Mouse (Mus musculus) heart, adult 18-20 months (tissue): ENCODE results near the gene Gm13272. TPM values are rescaled to one million over a fixed set of nuclear protein-coding genes. Genes with fewer than 3 reads are reported as not detected.
"Not testable (repeated sequence)": the region's sequence is repeated elsewhere in the genome, so short reads cannot be mapped to it uniquely, and the experiment has no call there.

Experiments used
- DNase-seq, 2 experiments: peaks; one replicate each; pipeline ENCODE4 v3.0.0; 2021 to 2022; ENCODE audit warnings: mixed read lengths in 1 of 2
- total RNA-seq, 2 experiments: library from RNA; stranded (reverse); gene quantifications; 2 replicates each; pipeline ENCODE4 v1.2.3; 2021

Gm13272 gene
- total RNA-seq, 2 experiments from 2014 or later, result not detected

DNA sequence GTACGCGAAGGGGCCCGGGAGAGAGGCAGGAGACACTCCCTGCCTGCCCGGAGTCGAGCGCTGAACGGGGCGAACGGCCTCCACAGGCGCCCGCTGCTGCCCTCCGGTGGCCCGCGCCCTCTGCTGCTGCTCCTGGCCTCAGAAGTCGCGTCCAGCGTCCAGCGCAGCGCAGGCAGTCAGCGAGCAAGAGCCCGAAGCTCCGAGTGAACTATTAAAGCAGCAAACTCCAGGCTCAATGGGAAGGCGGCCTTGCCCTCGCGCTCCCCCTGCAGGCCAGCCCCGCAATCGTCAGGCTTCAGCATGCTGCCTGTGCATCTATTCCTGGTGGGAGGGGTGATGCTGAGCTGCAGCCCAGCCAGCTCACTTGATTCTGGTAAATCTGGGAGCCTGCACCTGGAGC, 5.8 kb downstream of the Gm13272 start, which contains the start of gene Gm13276:
Gene Gm13276 (plus strand): TSS at position 301 of the 400 bp plus-strand sequence.
- not testable (repeated sequence) for DNase-seq

GRCm38 (mm10) chr4:88788402-88788801, 8.8 kb downstream of the Gm13272 start, which contains the start of gene Gm13277:
Gene Gm13277, plus strand, starts transcription at chr4:88788632.
- DNase-seq, result peak; percentile 66 to 83

GRCm38 (mm10) chr4:88791250-88791649, 11.6 kb downstream of the Gm13272 start, which contains the start of gene Gm13278:
Gene Gm13278, plus strand, starts transcription at chr4:88791550.
- DNase-seq, result not testable (repeated sequence)

- DNase-seq, result peak; percentile 71 to 94
Measured at GRCm38 (mm10) chr4:88793936-88794675, 14.5 kb downstream of the Gm13272 start, which contains the start of gene Gm13275. Gene Gm13275, plus strand, starts transcription at chr4:88794487.

DNA sequence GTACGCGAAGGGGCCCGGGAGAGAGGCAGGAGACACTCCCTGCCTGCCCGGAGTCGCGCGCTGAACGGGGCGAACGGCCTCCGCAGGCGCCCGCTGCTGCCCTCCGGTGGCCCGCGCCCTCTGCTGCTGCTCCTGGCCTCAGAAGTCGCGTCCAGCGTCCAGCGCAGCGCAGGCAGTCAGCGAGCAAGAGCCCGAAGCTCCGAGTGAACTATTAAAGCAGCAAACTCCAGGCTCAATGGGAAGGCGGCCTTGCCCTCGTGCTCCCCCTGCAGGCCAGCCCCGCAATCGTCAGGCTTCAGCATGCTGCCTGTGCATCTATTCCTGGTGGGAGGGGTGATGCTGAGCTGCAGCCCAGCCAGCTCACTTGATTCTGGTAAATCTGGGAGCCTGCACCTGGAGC, 17.4 kb downstream of the Gm13272 start, which contains the start of gene Gm13279:
Gene Gm13279 (plus strand): TSS at position 301 of the 400 bp plus-strand sequence.
- DNase-seq, result not testable (repeated sequence)

DNA sequence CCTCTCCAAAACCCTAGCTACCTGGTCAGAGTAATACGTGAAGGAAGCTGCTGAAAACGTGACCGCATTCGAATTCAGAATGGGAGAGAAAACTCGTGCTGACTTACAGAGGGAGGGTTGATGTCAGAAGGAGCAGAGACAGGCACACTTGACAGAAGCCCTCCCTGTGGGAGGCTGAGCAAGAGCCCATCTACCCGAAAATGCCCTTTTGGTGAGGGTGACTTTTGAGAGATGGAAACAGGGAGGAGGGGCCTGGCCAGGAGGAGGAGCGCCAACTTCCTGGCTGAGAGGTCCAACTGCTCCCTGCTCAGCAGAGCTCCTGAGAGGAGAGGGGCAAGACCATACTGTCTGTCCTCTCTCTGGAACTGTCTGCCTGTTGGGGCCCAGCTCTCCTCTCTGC, 19.7 kb downstream of the Gm13272 start, which contains the start of gene Gm13285:
Gene Gm13285 (plus strand): TSS at position 301 of the 400 bp plus-strand sequence.
- DNase-seq, result not testable (repeated sequence)

- DNase-seq, result not testable (repeated sequence)
Measured at GRCm38 (mm10) chr4:88802954-88803353, 23.3 kb downstream of the Gm13272 start, which contains the start of gene Gm13287. Gene Gm13287, plus strand, starts transcription at chr4:88803254.

GRCm38 (mm10) chr4:88805231-88805630, 25.6 kb downstream of the Gm13272 start, which contains the start of gene Gm13288:
Gene Gm13288, plus strand, starts transcription at chr4:88805531.
- not testable (repeated sequence) for DNase-seq

- peak; percentile 18 to 44 for DNase-seq
Measured at GRCm38 (mm10) chr4:88805761-88806160, 26.1 kb downstream of the Gm13272 start.

- no peak for DNase-seq
Measured at GRCm38 (mm10) chr4:88815928-88816327, 36.3 kb downstream of the Gm13272 start, which contains the start of gene Ifna7. Gene Ifna7, plus strand, starts transcription at chr4:88816228.

DNA sequence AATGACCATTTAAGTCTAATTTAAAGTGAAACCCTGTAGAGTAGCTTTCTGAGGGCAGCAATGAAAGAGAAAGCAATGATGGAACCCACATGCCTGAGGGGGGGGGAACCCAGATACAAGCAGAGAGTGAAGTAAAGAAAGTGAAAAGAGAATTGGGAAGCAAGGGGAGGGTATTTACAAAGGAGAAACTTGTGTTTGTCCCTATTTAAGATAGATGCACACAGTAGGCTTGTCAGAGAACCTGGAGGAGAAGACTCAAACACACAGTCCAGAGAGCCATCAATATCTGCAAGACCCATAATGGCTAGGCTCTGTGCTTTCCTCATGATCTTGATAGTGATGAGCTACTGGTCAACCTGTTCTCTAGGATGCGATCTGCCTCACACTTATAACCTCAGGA, 40.0 kb downstream of the Gm13272 start, which contains the start of gene Ifna11:
Gene Ifna11 (plus strand): TSS at position 301 of the 400 bp plus-strand sequence.
- no peak for DNase-seq

DNA sequence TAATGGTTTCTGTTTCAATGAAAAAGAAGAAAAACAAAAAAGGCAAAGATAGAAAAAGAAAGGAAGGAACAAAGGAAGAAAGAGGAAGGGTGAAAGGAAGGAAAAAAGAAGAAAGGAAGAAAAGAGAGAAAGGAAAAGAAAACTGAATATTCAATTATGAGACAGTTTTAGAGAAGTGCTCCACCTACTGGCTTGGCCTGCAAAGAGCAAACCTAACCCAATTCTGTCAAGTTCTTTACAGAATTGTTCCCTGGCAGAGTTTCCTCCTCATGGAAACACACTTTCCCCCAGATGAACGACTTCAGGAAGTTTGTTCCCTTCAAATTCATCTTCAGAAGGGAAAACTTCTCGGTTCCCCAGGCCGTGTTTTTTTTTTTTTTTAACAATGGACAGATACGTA, 43.3 kb downstream of the Gm13272 start:
- DNase-seq, result peak in 1 of 2 experiments; percentile 25

GRCm38 (mm10) chr4:88827116-88827515, 47.5 kb downstream of the Gm13272 start, which contains the start of gene Ifna6:
Gene Ifna6, plus strand, starts transcription at chr4:88827416.
- not testable (repeated sequence) for DNase-seq

Other genes starting within 250 kb of the Gm13272 start
- not detected for gene Ifna15, start 221.6 kb upstream of the Gm13272 start, total RNA-seq
- not detected for gene Ifna14, start 208.1 kb upstream of the Gm13272 start, total RNA-seq
- not detected for gene Ifna9, start 187.5 kb upstream of the Gm13272 start, total RNA-seq
- gene Ifna12, start 176.5 kb upstream of the Gm13272 start, total RNA-seq, result not detected
- gene C87499, start 145.4 kb upstream of the Gm13272 start, total RNA-seq, result not detected
- not detected for gene Ifna13, start 135.4 kb upstream of the Gm13272 start, total RNA-seq
- not detected for gene Ifna16, start 102.9 kb upstream of the Gm13272 start, total RNA-seq
- gene Ifna2, start 95.9 kb upstream of the Gm13272 start, total RNA-seq, result not detected
- not detected for gene Ifnab, start 88.5 kb upstream of the Gm13272 start, total RNA-seq
- gene Gm26566, start 58.0 kb upstream of the Gm13272 start, total RNA-seq, result under 1 TPM in 1 of 2 experiments, not detected in 1; 0.42 TPM
- 10 to 100 TPM; 72.4 to 76.1 TPM for gene Klhl9, start 57.4 kb upstream of the Gm13272 start, total RNA-seq
- gene Gm13271, start 25.0 kb upstream of the Gm13272 start, total RNA-seq, result not detected
- gene Gm13283, start 19.7 kb upstream of the Gm13272 start, total RNA-seq, result not detected
- gene Gm13290, start 6.0 kb upstream of the Gm13272 start, total RNA-seq, result not detected
- gene Gm13289, start 2.9 kb upstream of the Gm13272 start, total RNA-seq, result not detected
- not detected for gene Ifnz, start 2.3 kb downstream of the Gm13272 start, total RNA-seq
- not detected for gene Gm13276, start 5.9 kb downstream of the Gm13272 start, total RNA-seq
- not detected for gene Gm13277, start 8.8 kb downstream of the Gm13272 start, total RNA-seq
- not detected for gene Gm13278, start 11.7 kb downstream of the Gm13272 start, total RNA-seq
- not detected for gene Gm13275, start 14.6 kb downstream of the Gm13272 start, total RNA-seq
- not detected for gene Gm13279, start 17.5 kb downstream of the Gm13272 start, total RNA-seq
- not detected for gene Gm13285, start 19.8 kb downstream of the Gm13272 start, total RNA-seq
- gene Gm13287, start 23.4 kb downstream of the Gm13272 start, total RNA-seq, result not detected
- not detected for gene Gm13288, start 25.7 kb downstream of the Gm13272 start, total RNA-seq
- not detected for gene Ifna7, start 36.4 kb downstream of the Gm13272 start, total RNA-seq
- not detected for gene Ifna11, start 40.1 kb downstream of the Gm13272 start, total RNA-seq
- not detected for gene Ifna6, start 47.6 kb downstream of the Gm13272 start, total RNA-seq
- not detected for gene Ifna5, start 55.7 kb downstream of the Gm13272 start, total RNA-seq
- not detected for gene Ifna4, start 62.0 kb downstream of the Gm13272 start, total RNA-seq
- not detected for gene Ifna1, start 70.2 kb downstream of the Gm13272 start, total RNA-seq
- gene Ifne, start 100.4 kb downstream of the Gm13272 start, total RNA-seq, result not detected